Mouse (Mus musculus): ENCODE results near the gene Hamp2. TPM values are rescaled to one million over a fixed set of nuclear protein-coding genes. Genes with fewer than 3 reads are reported as not detected.

The Hamp2 gene
- total RNA-seq, 2 experiments from 2014 or later: not detected

GRCm38 (mm10) chr7:30878950-30879349 lies 45.5 kb downstream of the Hamp2 start:
- H3K4me3 ChIP-seq: no peak overlapping the region
- no peak for TF ChIP-seq CTCF (IDR thresholded peaks at IDR 0.05)
- no peak for DNase-seq
- H3K27ac ChIP-seq: no peak overlapping the region
- intact Hi-C loops (cut with DNase I): loop anchor here (10.0 kb wide), 1 partner anchor 216 kb away; no protein-coding TSS in a partner anchor

GRCm38 (mm10) chr7:30873083-30873482 lies 51.4 kb downstream of the Hamp2 start:
- peak; percentile 75 for TF ChIP-seq CTCF (IDR thresholded peaks at IDR 0.05)
- intact Hi-C loops (cut with DNase I): loop anchor here (2.0 to 10.0 kb wide), 2 partner anchors 102 to 222 kb away; no protein-coding TSS in a partner anchor
- peak; percentile 78 for DNase-seq
- H3K27ac ChIP-seq: no peak overlapping the region
- peak overlapping the region; percentile 34; the same call in 1 of the 2 replicates for H3K4me3 ChIP-seq

Other genes starting within 250 kb of the Hamp2 start
- not detected for gene 2200002J24Rik, start 225.8 kb downstream of the Hamp2 start, total RNA-seq (2021)
- under 1 TPM; 0.13 to 0.14 TPM for gene Atp4a, start 212.5 kb downstream of the Hamp2 start, total RNA-seq (2021)
- 100 to 1,000 TPM; 232 to 255 TPM for gene Tmem147, start 195.1 kb downstream of the Hamp2 start, total RNA-seq (2021)
- not detected for gene Gapdhs, start 181.0 kb downstream of the Hamp2 start, total RNA-seq (2021)
- gene Sbsn, start 173.2 kb downstream of the Hamp2 start, total RNA-seq (2021): 1 to 10 TPM; 2.8 to 4.7 TPM
- gene Dmkn, start 160.9 kb downstream of the Hamp2 start, total RNA-seq (2021): 1 to 10 TPM in 1 of 2 experiments, under 1 TPM in 1; 0.98 to 1.2 TPM
- gene Krtdap, start 136.8 kb downstream of the Hamp2 start, total RNA-seq (2021): under 1 TPM in 1 of 2 experiments, not detected in 1; 0.78 TPM
- under 1 TPM in 1 of 2 experiments, not detected in 1; 0.14 TPM for gene Ffar2, start 100.9 kb downstream of the Hamp2 start, total RNA-seq (2021)
- not detected for gene Ffar3, start 68.5 kb downstream of the Hamp2 start, total RNA-seq (2021)
- not detected for gene Ffar1, start 63.1 kb downstream of the Hamp2 start, total RNA-seq (2021)
- gene Cd22, start 44.3 kb downstream of the Hamp2 start, total RNA-seq (2021): under 1 TPM in 1 of 2 experiments, not detected in 1; 0.31 TPM
- under 1 TPM; 0.22 to 0.71 TPM for gene Mag, start 9.8 kb downstream of the Hamp2 start, total RNA-seq (2021)
- gene Hamp, start 19.4 kb upstream of the Hamp2 start, total RNA-seq (2021): not detected
- gene Usf2, start 32.1 kb upstream of the Hamp2 start, total RNA-seq (2021): 100 to 1,000 TPM in 1 of 2 experiments, 10 to 100 TPM in 1; 85.9 to 102 TPM
- under 1 TPM; 0.31 to 0.41 TPM for gene Lsr, start 48.8 kb upstream of the Hamp2 start, total RNA-seq (2021)
- not detected for gene Fam187b, start 49.1 kb upstream of the Hamp2 start, total RNA-seq (2021)
- 10 to 100 TPM in 1 of 2 experiments, 1 to 10 TPM in 1; 8.3 to 13.8 TPM for gene Fxyd5, start 117.8 kb upstream of the Hamp2 start, total RNA-seq (2021)
- 1 to 10 TPM; 1.4 to 1.6 TPM for gene Fxyd7, start 126.8 kb upstream of the Hamp2 start, total RNA-seq (2021)
- 1,000 to 10,000 TPM in 1 of 2 experiments, 100 to 1,000 TPM in 1; 944 to 1,010 TPM for gene Fxyd1, start 132.5 kb upstream of the Hamp2 start, total RNA-seq (2021)
- gene Lgi4, start 134.7 kb upstream of the Hamp2 start, total RNA-seq (2021): 1 to 10 TPM; 2.4 to 3.3 TPM
- gene Fxyd3, start 152.0 kb upstream of the Hamp2 start, total RNA-seq (2021): 1 to 10 TPM; 1.2 to 1.4 TPM
- gene Hpn, start 190.6 kb upstream of the Hamp2 start, total RNA-seq (2021): 10 to 100 TPM; 14.0 to 15.9 TPM
- 100 to 1,000 TPM; 748 to 815 TPM for gene Scn1b, start 202.3 kb upstream of the Hamp2 start, total RNA-seq (2021)
- 10 to 100 TPM; 47.2 to 61.7 TPM for gene Gramd1a, start 231.2 kb upstream of the Hamp2 start, total RNA-seq (2021)

All from gastrocnemius, adult 2 months (tissue).